Mouse (Mus musculus): ENCODE measurements around the gene Baz1b.

DNA sequence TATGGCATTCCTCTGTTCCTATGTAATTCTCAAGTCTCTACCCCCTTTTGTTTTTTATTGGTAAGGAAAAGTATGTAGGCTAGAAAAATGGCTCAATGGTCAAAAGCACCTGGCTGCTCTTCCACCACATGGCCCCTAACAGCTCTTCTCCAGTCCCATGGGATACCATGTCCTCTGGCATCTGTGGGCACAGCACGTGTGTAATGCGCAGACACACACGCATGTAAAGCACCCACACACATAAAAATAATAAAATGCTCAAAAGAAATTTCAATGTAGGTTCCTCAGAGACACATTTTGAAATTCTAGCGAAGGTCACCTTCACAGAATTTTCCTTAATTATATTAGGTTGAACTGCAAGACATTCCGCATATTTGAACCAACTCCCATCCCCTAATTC is 17.6 kb upstream of the Baz1b start:
- TF ChIP-seq CTCF (IDR thresholded peaks at IDR 0.05; ENCODE audit: extremely low read depth, insufficient read length, insufficient replicate concordance, low read depth, low read length) (no peak), POLR2A (IDR thresholded peaks at IDR 0.05; ENCODE audit: low read depth, low read length) (no peak)

Measured in small intestine, adult 2 months (tissue).